Mouse (Mus musculus) CH12.LX (cell line): ENCODE data around the gene Myh9.

Source experiments
- CHD2 ChIP-seq: IDR thresholded peaks from 2 replicates; pipeline ENCODE4 v1.6.1; 2011; ENCODE audit warnings: low read length, improper control_type of control experiment
- EP300 ChIP-seq: IDR thresholded peaks from 2 replicates; pipeline ENCODE4 v1.6.1; 2011; ENCODE audit warnings: low read length, improper control_type of control experiment
- ETS1 ChIP-seq: conservative IDR thresholded peaks from 2 replicates; pipeline ENCODE4 v1.6.1; 2012; ENCODE audit warnings: low read depth, mild to moderate bottlenecking, inconsistent platforms, low read length, improper control_type of control experiment, moderate library complexity
- GABPA ChIP-seq: IDR thresholded peaks from 2 replicates; pipeline ENCODE4 v1.6.1; 2012; ENCODE audit warnings: low read depth, low read length, improper control_type of control experiment, inconsistent platforms; ENCODE audit not compliant: insufficient replicate concordance
- POLR2A ChIP-seq: IDR thresholded peaks from 2 replicates; pipeline ENCODE4 v1.6.1; 2011; ENCODE audit warnings: low read depth, mild to moderate bottlenecking, improper control_type of control experiment, low read length

- TF ChIP-seq EP300, result no peak
- TF ChIP-seq CHD2, result no peak
- no peak for TF ChIP-seq POLR2A
- no peak for TF ChIP-seq ETS1
- TF ChIP-seq GABPA, result no peak
Measured at GRCm38 (mm10) chr15:77770341-77770740, 71.6 kb downstream of the Myh9 start.
